Mouse (Mus musculus) ES-E14 (cell line): ENCODE results near the gene Lgi1.

Experiments used
- CHD2 ChIP-seq: IDR thresholded peaks from 2 replicates; pipeline ENCODE4 v1.6.1; 2014; ENCODE audit warnings: mild to moderate bottlenecking, low read depth, low read length, inconsistent platforms
- HCFC1 ChIP-seq: IDR thresholded peaks from 2 replicates; pipeline ENCODE4 v1.6.1; 2012; ENCODE audit warnings: low read length, inconsistent platforms, borderline replicate concordance; ENCODE audit not compliant: insufficient read depth
- MAFK ChIP-seq: IDR thresholded peaks from 2 replicates; pipeline ENCODE4 v1.6.1; 2014; ENCODE audit warnings: mild to moderate bottlenecking, low read depth, low read length, inconsistent platforms; ENCODE audit not compliant: insufficient read depth
- ZC3H11A ChIP-seq: IDR thresholded peaks from 2 replicates; pipeline ENCODE4 v1.6.1; 2012; ENCODE audit warnings: low read depth, mild to moderate bottlenecking, inconsistent platforms, low read length, borderline replicate concordance
- ZNF384 ChIP-seq: IDR thresholded peaks from 2 replicates; pipeline ENCODE4 v1.6.1; 2012; ENCODE audit warnings: low read depth, low read length, inconsistent platforms

DNA sequence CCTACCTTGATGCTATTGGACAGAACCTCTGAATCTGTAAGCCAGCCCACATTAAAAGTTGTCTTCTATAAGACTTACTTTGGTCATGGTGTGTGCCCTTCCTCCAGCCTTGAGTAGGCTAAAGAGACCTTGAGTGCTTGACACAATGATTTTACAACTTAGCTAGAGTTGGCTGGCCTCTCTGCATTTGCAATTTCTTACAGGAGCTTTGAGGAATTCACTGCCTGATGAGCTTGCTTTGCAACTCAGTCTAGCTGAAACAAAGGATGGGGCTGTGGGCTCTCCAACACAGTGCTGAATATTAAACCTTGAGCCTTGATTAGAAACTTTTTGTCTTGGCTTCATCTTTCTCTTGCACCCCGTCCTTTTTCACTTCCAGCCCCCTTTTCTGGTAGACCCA is 78.9 kb downstream of the Lgi1 start:
- no peak for TF ChIP-seq ZC3H11A
- TF ChIP-seq ZNF384: no peak
- no peak for TF ChIP-seq HCFC1
- no peak for TF ChIP-seq CHD2
- TF ChIP-seq MAFK: no peak
